Mouse (Mus musculus): ENCODE data around the gene Tbc1d13.
"Not testable (repeated sequence)": the region's sequence is repeated elsewhere in the genome, so short reads cannot be mapped to it uniquely, and the experiment has no call there.

The Tbc1d13 gene

GRCm38 (mm10) chr2:30130156-30130555 lies 3.4 kb upstream of the Tbc1d13 start:
- no peak for DNase-seq (ENCODE audit: low spot score in 2 of 2)

GRCm38 (mm10) chr2:30131240-30131639 lies 2.3 kb upstream of the Tbc1d13 start:
- not testable (repeated sequence) for DNase-seq (ENCODE audit: low spot score in 2 of 2)

GRCm38 (mm10) chr2:30132801-30133612 lies 539 bp upstream of the Tbc1d13 start:
- DNase-seq (ENCODE audit: low spot score in 2 of 2) = no peak

GRCm38 (mm10) chr2:30134378-30134711 lies 799 bp downstream of the Tbc1d13 start:
- DNase-seq (ENCODE audit: low spot score in 2 of 2) = no peak

GRCm38 (mm10) chr2:30134928-30135620 lies 1.5 kb downstream of the Tbc1d13 start:
- DNase-seq (ENCODE audit: low spot score in 2 of 2) = no peak

GRCm38 (mm10) chr2:30136458-30136857 lies 2.9 kb downstream of the Tbc1d13 start:
- no peak for DNase-seq (ENCODE audit: low spot score in 2 of 2)

GRCm38 (mm10) chr2:30140021-30140420 lies 6.5 kb downstream of the Tbc1d13 start:
- DNase-seq (ENCODE audit: low spot score in 2 of 2) = not testable (repeated sequence)

GRCm38 (mm10) chr2:30144436-30144835 lies 10.9 kb downstream of the Tbc1d13 start:
- DNase-seq (ENCODE audit: low spot score in 2 of 2) = no peak

- DNase-seq (ENCODE audit: low spot score in 2 of 2) = no peak
These were observed 13.9 kb downstream of the Tbc1d13 start for GRCm38 (mm10) chr2:30147466-30147865.

- DNase-seq (ENCODE audit: low spot score in 2 of 2) = no peak
These were observed 18.3 kb downstream of the Tbc1d13 start for GRCm38 (mm10) chr2:30151840-30152239.

GRCm38 (mm10) chr2:30152616-30153015 lies 19.1 kb downstream of the Tbc1d13 start:
- no peak for DNase-seq (ENCODE audit: low spot score in 2 of 2)

- DNase-seq (ENCODE audit: low spot score in 2 of 2) = not testable (repeated sequence)
These were observed 26.3 kb downstream of the Tbc1d13 start for GRCm38 (mm10) chr2:30159871-30160270.

- no peak for DNase-seq (ENCODE audit: low spot score in 2 of 2)
These were observed 28.3 kb downstream of the Tbc1d13 start for GRCm38 (mm10) chr2:30161809-30162208.

GRCm38 (mm10) chr2:30164340-30164932 lies 30.9 kb downstream of the Tbc1d13 start:
- no peak for DNase-seq (ENCODE audit: low spot score in 2 of 2)

GRCm38 (mm10) chr2:30166677-30167076 lies 33.1 kb downstream of the Tbc1d13 start:
- no peak for DNase-seq (ENCODE audit: low spot score in 2 of 2)

GRCm38 (mm10) chr2:30171371-30171996 lies 37.9 kb downstream of the Tbc1d13 start, which contains the start of gene Endog:
TSS of gene Endog (plus strand) at chr2:30171493.
- DNase-seq (ENCODE audit: low spot score in 2 of 2) = peak; percentile 68 to 79

- no peak for DNase-seq (ENCODE audit: low spot score in 2 of 2)
These were observed 38.4 kb downstream of the Tbc1d13 start for GRCm38 (mm10) chr2:30171997-30172382.

GRCm38 (mm10) chr2:30173541-30174240 lies 40.1 kb downstream of the Tbc1d13 start:
- no peak for DNase-seq (ENCODE audit: low spot score in 2 of 2)

- no peak for DNase-seq (ENCODE audit: low spot score in 2 of 2)
These were observed 42.4 kb downstream of the Tbc1d13 start for GRCm38 (mm10) chr2:30175897-30176296.

- no peak for DNase-seq (ENCODE audit: low spot score in 2 of 2)
These were observed 43.0 kb downstream of the Tbc1d13 start for GRCm38 (mm10) chr2:30176561-30176960.
